Comparison of ENCODE assay signal across 17 mouse cellular contexts in genomic region chr3:28784176-28784575, GRCm38 (mm10). TPM values are rescaled to one million over a fixed set of nuclear protein-coding genes. Genes with fewer than 3 reads are reported as not detected.
DNase-seq lines count a peak whose midpoint lies in the region; ATAC-seq and TF ChIP-seq lines count a peak whose summit lies in the region.
"Had no signal": no experiment of that assay in that cellular context is flagged by ENCODE, and none has a peak within 500 bp of the region (broad histone marks: within the 10 kb centered on the region; RNA-seq: fewer than 3 reads in every experiment).

No protein-coding gene starts in this region.

- H3K9ac ChIP-seq in forebrain, postnatal 0 days = no peak overlapping the region
- no peak overlapping the region for H3K9ac ChIP-seq in midbrain, embryonic 14.5 days (replicated peaks; ENCODE audit: low read length)
- H3K9ac ChIP-seq in midbrain, postnatal 0 days (replicated peaks; ENCODE audit: low read length, poor library complexity, severe bottlenecking) = no peak overlapping the region
- no peak overlapping the region for H3K9ac ChIP-seq in liver, embryonic 11.5 days (ENCODE audit: low read depth, low read length)
- H3K9ac ChIP-seq: heart, embryonic 13.5 days; hindbrain, embryonic 15.5 days had no signal

- no peak overlapping the region for H3K4me3 ChIP-seq in forebrain, postnatal 0 days (ENCODE audit: low read depth, low read length)
- H3K4me3 ChIP-seq in forebrain, embryonic 10.5 days = no peak overlapping the region
- no peak overlapping the region for H3K4me3 ChIP-seq in midbrain, embryonic 14.5 days (replicated peaks; ENCODE audit: low read depth, low read length)
- H3K4me3 ChIP-seq in midbrain, postnatal 0 days (ENCODE audit: low read depth, low read length) = no peak overlapping the region
- no peak overlapping the region for H3K4me3 ChIP-seq in liver, embryonic 11.5 days (ENCODE audit: low read depth, low read length)
- H3K4me3 ChIP-seq: embryonic facial prominence, embryonic 10.5 days; heart, embryonic 13.5 days; hindbrain, embryonic 15.5 days had no signal

- H3K36me3 ChIP-seq in forebrain, postnatal 0 days (ENCODE audit: insufficient read depth) = no peaks in the 10 kb centered on the region
- H3K36me3 ChIP-seq in forebrain, embryonic 10.5 days (replicated peaks) = 0 out of 2 replicates have a peak, but pooled peaks cover 5% of the 10 kb centered on the region
- 0 out of 2 replicates have a peak, but pooled peaks cover 4% of the 10 kb centered on the region for H3K36me3 ChIP-seq in midbrain, embryonic 14.5 days (ENCODE audit: control insufficient read depth, insufficient read depth, low read length)
- H3K36me3 ChIP-seq in midbrain, postnatal 0 days (ENCODE audit: insufficient read depth, low read length) = no peaks in the 10 kb centered on the region
- no peaks in the 10 kb centered on the region for H3K36me3 ChIP-seq in liver, embryonic 11.5 days (ENCODE audit: control insufficient read depth, insufficient read depth, low read length)
- H3K36me3 ChIP-seq: embryonic facial prominence, embryonic 10.5 days; hindbrain, embryonic 15.5 days had no signal

- no peaks in the 10 kb centered on the region for H3K27me3 ChIP-seq in forebrain, postnatal 0 days (ENCODE audit: insufficient read depth, low read length)
- peaks cover 30% of the 10 kb centered on the region for H3K27me3 ChIP-seq in forebrain, embryonic 10.5 days (ENCODE audit: poor library complexity, severe bottlenecking)
- H3K27me3 ChIP-seq in midbrain, embryonic 14.5 days (ENCODE audit: control insufficient read depth, insufficient read depth, low read length) = no peaks in the 10 kb centered on the region; the same call in 1 of the 2 replicates
- no peaks in the 10 kb centered on the region for H3K27me3 ChIP-seq in midbrain, postnatal 0 days (ENCODE audit: insufficient read depth, low read length)
- no peaks in the 10 kb centered on the region for H3K27me3 ChIP-seq in liver, embryonic 11.5 days (replicated peaks; ENCODE audit: control insufficient read depth, insufficient read depth, low read length)
- H3K27me3 ChIP-seq: Patski had no signal

- no peak for TF ChIP-seq CTCF in forebrain, postnatal 0 days (IDR thresholded peaks at IDR 0.05; ENCODE audit: low read depth)
- no peak for TF ChIP-seq CTCF in midbrain, postnatal 0 days (IDR thresholded peaks at IDR 0.05)

- DNase-seq in forebrain, postnatal 0 days = peak; percentile 41
- no peak for DNase-seq in forebrain, embryonic 10.5 days (ENCODE audit: extremely low spot score, low spot score)
- DNase-seq in midbrain, embryonic 14.5 days = peak; percentile 43
- DNase-seq in midbrain, postnatal 0 days (ENCODE audit: low spot score) = no peak
- peak; percentile 26 for DNase-seq in right cerebral cortex, postnatal 4 days
- no peak for DNase-seq in right cerebral cortex, adult 18-20 months
- no peak for DNase-seq in liver, embryonic 11.5 days (ENCODE audit: low spot score)
- DNase-seq: adrenal gland, postnatal 14 days; cerebellum, adult 2 months; gastrocnemius, postnatal 14 days; heart, postnatal 36 days had no signal

- no peak overlapping the region for H3K27ac ChIP-seq in forebrain, postnatal 0 days (ENCODE audit: low read depth, low read length)
- no peak overlapping the region for H3K27ac ChIP-seq in forebrain, embryonic 10.5 days
- no peak overlapping the region for H3K27ac ChIP-seq in midbrain, embryonic 14.5 days (replicated peaks; ENCODE audit: low read depth, low read length)
- no peak overlapping the region for H3K27ac ChIP-seq in midbrain, postnatal 0 days (ENCODE audit: low read depth, low read length)
- no peak overlapping the region for H3K27ac ChIP-seq in liver, embryonic 11.5 days (ENCODE audit: low read depth, low read length)
- H3K27ac ChIP-seq: embryonic facial prominence, embryonic 10.5 days; heart, embryonic 13.5 days; hindbrain, embryonic 15.5 days had no signal

- H3K4me2 ChIP-seq in forebrain, postnatal 0 days (ENCODE audit: low read depth) = no peak overlapping the region
- no peak overlapping the region for H3K4me2 ChIP-seq in midbrain, embryonic 14.5 days (ENCODE audit: low read length)
- no peak overlapping the region for H3K4me2 ChIP-seq in midbrain, postnatal 0 days (ENCODE audit: low read depth, low read length, poor library complexity, severe bottlenecking)
- H3K4me2 ChIP-seq in liver, embryonic 11.5 days = no peak overlapping the region
- H3K4me2 ChIP-seq: heart, embryonic 13.5 days; hindbrain, embryonic 15.5 days had no signal

- no peak for ATAC-seq in forebrain, postnatal 0 days
- no peak for ATAC-seq in midbrain, embryonic 14.5 days (ENCODE audit: low FRiP score, low TSS enrichment)
- no peak for ATAC-seq in midbrain, postnatal 0 days (ENCODE audit: low FRiP score)
- ATAC-seq in liver, embryonic 11.5 days (replicated peaks; ENCODE audit: low FRiP score) = no peak
- ATAC-seq: activated CD4-positive, CD25-positive, alpha-beta regulatory T cell, adult 4 months; forebrain, embryonic 16.5 days; Patski had no signal

- H3K4me1 ChIP-seq in forebrain, postnatal 0 days (ENCODE audit: insufficient read depth) = peaks cover 3% of the 10 kb centered on the region
- peaks cover 16% of the 10 kb centered on the region for H3K4me1 ChIP-seq in forebrain, embryonic 10.5 days
- H3K4me1 ChIP-seq in midbrain, embryonic 14.5 days (ENCODE audit: control insufficient read depth, insufficient read depth, low read length) = no peaks in the 10 kb centered on the region
- H3K4me1 ChIP-seq in midbrain, postnatal 0 days (ENCODE audit: insufficient read depth, low read length) = no peaks in the 10 kb centered on the region
- H3K4me1 ChIP-seq in liver, embryonic 11.5 days (replicated peaks; ENCODE audit: control insufficient read depth, insufficient read depth, low read length) = peaks cover 7% of the 10 kb centered on the region

- no peaks in the 10 kb centered on the region for H3K9me3 ChIP-seq in forebrain, postnatal 0 days (ENCODE audit: low read length)
- peaks cover 8% of the 10 kb centered on the region; the same call in 1 of the 2 replicates for H3K9me3 ChIP-seq in forebrain, embryonic 10.5 days
- H3K9me3 ChIP-seq in midbrain, embryonic 14.5 days (ENCODE audit: control insufficient read depth, low read length) = no peaks in the 10 kb centered on the region
- no peaks in the 10 kb centered on the region for H3K9me3 ChIP-seq in midbrain, postnatal 0 days (ENCODE audit: low read length)
- no peaks in the 10 kb centered on the region for H3K9me3 ChIP-seq in liver, embryonic 11.5 days (ENCODE audit: control insufficient read depth, low read length)
- H3K9me3 ChIP-seq: embryonic facial prominence, embryonic 10.5 days; heart, embryonic 13.5 days; hindbrain, embryonic 15.5 days had no signal

- 36% methylated on average over 2 of the region's 2 CpGs for WGBS in forebrain, postnatal 0 days
- 94% methylated on average over 2 of the region's 2 CpGs for WGBS in forebrain, embryonic 10.5 days
- 76% methylated on average over 2 of the region's 2 CpGs for WGBS in midbrain, embryonic 14.5 days
- 68% methylated on average over 2 of the region's 2 CpGs for WGBS in midbrain, postnatal 0 days
- 90% methylated on average over 2 of the region's 2 CpGs for WGBS in liver, embryonic 11.5 days

RNA-seq across cellular contexts. Expression of gene Eif5a2, which starts 3.1 kb away (rescaled TPM):
- 20.4 and 25.4 TPM in 2 replicates for total RNA-seq in forebrain, postnatal 0 days (2014; rRNA removed)
- 7.5 and 8.0 TPM in 2 replicates for polyA plus RNA-seq in forebrain, postnatal 0 days (2015; fragmentation: Nextera tagmentation; extraction: Ambion mirVana)
- 15.4 and 15.5 TPM in 2 replicates for polyA plus RNA-seq in forebrain, embryonic 10.5 days (2016; fragmentation: Nextera tagmentation; extraction: Ambion mirVana)
- 11.9 and 15.0 TPM in 2 replicates for polyA plus RNA-seq in midbrain, embryonic 14.5 days (2014; fragmentation: Nextera tagmentation; extraction: Ambion mirVana)
- 23.7 and 24.5 TPM in 2 replicates for total RNA-seq in midbrain, postnatal 0 days (2014; rRNA removed)
- 9.0 and 9.2 TPM in 2 replicates for polyA plus RNA-seq in midbrain, postnatal 0 days (2015; fragmentation: Nextera tagmentation; extraction: Ambion mirVana)
- 9.5 and 11.3 TPM in 2 replicates for polyA plus RNA-seq in liver, embryonic 11.5 days (2014; fragmentation: Nextera tagmentation; extraction: Ambion mirVana)

RNA-seq across cellular contexts. Expression of gene Rpl22l1, which starts 21.1 kb away (rescaled TPM):
- 368 and 440 TPM in 2 replicates for total RNA-seq in forebrain, postnatal 0 days (2014; rRNA removed)
- polyA plus RNA-seq in forebrain, postnatal 0 days (2015; fragmentation: Nextera tagmentation; extraction: Ambion mirVana) = 263 and 321 TPM in 2 replicates
- 338 and 348 TPM in 2 replicates for polyA plus RNA-seq in forebrain, embryonic 10.5 days (2016; fragmentation: Nextera tagmentation; extraction: Ambion mirVana)
- 267 and 312 TPM in 2 replicates for polyA plus RNA-seq in midbrain, embryonic 14.5 days (2014; fragmentation: Nextera tagmentation; extraction: Ambion mirVana)
- 171 and 369 TPM in 2 replicates for total RNA-seq in midbrain, postnatal 0 days (2014; rRNA removed)
- 349 and 376 TPM in 2 replicates for polyA plus RNA-seq in midbrain, postnatal 0 days (2015; fragmentation: Nextera tagmentation; extraction: Ambion mirVana)
- polyA plus RNA-seq in liver, embryonic 11.5 days (2014; fragmentation: Nextera tagmentation; extraction: Ambion mirVana) = 555 and 586 TPM in 2 replicates

Comparison
In these comparisons a context has a peak if more than half of its experiments do, and no peak if none do; other contexts are left out.
1. DNase-seq: peak in forebrain, postnatal 0 days (single experiment), midbrain, embryonic 14.5 days (single experiment) and right cerebral cortex, postnatal 4 days (single experiment); none in forebrain, embryonic 10.5 days (single experiment), midbrain, postnatal 0 days (single experiment), right cerebral cortex, adult 18-20 months (single experiment) and liver, embryonic 11.5 days (single experiment).